In the genomic region with DNA sequence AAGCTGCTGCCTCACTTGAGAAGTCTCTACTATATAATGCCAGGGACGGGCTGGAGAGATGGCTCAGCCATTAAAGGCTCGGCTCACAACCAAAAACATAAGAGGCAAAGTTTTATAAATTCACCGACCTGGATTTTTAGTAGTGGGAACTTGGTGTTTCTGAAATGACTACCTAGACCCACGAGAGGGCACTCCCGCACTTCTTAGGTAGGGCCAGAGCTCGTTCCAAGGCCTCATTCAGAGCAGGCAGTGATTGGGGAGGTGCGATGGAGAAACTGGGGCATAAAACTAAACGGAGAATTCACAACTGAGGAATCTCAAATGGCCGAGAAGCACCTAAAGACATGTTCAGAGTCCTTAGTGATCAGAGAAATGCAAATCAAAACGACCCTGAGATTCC, we compare ENCODE assay signal across 9 mouse cellular contexts.
DNase-seq lines count a peak whose midpoint lies in the region; ATAC-seq and TF ChIP-seq lines count a peak whose summit lies in the region.
"Had no signal": no experiment of that assay in that cellular context is flagged by ENCODE, and none has a peak within 500 bp of the region (broad histone marks: within the 10 kb centered on the region; RNA-seq: fewer than 3 reads in every experiment).

No protein-coding gene starts in this region.

- no peak overlapping the region for H3K4me2 ChIP-seq in lung, embryonic 14.5 days
- no peak overlapping the region for H3K4me2 ChIP-seq in forebrain, embryonic 13.5 days
- no peak overlapping the region for H3K4me2 ChIP-seq in midbrain, embryonic 11.5 days
- no peak overlapping the region for H3K4me2 ChIP-seq in stomach, postnatal 0 days (replicated peaks; ENCODE audit: low read depth)

- peak; percentile 65; the same call in 1 of the 2 replicates for ATAC-seq in lung, embryonic 14.5 days (ENCODE audit: insufficient read depth)
- ATAC-seq in forebrain, embryonic 13.5 days, result peak; percentile 90
- peak; percentile 81 for ATAC-seq in midbrain, embryonic 11.5 days (ENCODE audit: low FRiP score)
- no peak for ATAC-seq in stomach, postnatal 0 days (ENCODE audit: low FRiP score, low TSS enrichment)

- H3K9ac ChIP-seq in lung, embryonic 14.5 days, result no peak overlapping the region
- H3K9ac ChIP-seq in forebrain, embryonic 13.5 days, result no peak overlapping the region
- no peak overlapping the region for H3K9ac ChIP-seq in midbrain, embryonic 11.5 days (ENCODE audit: low read length)
- no peak overlapping the region for H3K9ac ChIP-seq in stomach, postnatal 0 days (ENCODE audit: low read length)

- no peaks in the 10 kb centered on the region for H3K4me1 ChIP-seq in lung, embryonic 14.5 days (ENCODE audit: insufficient read depth)
- no peaks in the 10 kb centered on the region for H3K4me1 ChIP-seq in forebrain, embryonic 13.5 days
- no peaks in the 10 kb centered on the region for H3K4me1 ChIP-seq in midbrain, embryonic 11.5 days (ENCODE audit: control insufficient read depth, insufficient read depth, low read length)
- no peaks in the 10 kb centered on the region for H3K4me1 ChIP-seq in stomach, postnatal 0 days (replicated peaks; ENCODE audit: control insufficient read depth, insufficient read depth)

- no peaks in the 10 kb centered on the region for H3K27me3 ChIP-seq in lung, embryonic 14.5 days (ENCODE audit: insufficient read depth, low read length)
- no peaks in the 10 kb centered on the region for H3K27me3 ChIP-seq in forebrain, embryonic 13.5 days
- H3K27me3 ChIP-seq in midbrain, embryonic 11.5 days (ENCODE audit: control insufficient read depth, insufficient read depth, low read length), result no peaks in the 10 kb centered on the region
- H3K27me3 ChIP-seq in stomach, postnatal 0 days (ENCODE audit: control insufficient read depth, insufficient read depth, low read length), result no peaks in the 10 kb centered on the region

- H3K36me3 ChIP-seq in lung, embryonic 14.5 days (ENCODE audit: insufficient read depth), result no peaks in the 10 kb centered on the region
- H3K36me3 ChIP-seq in forebrain, embryonic 13.5 days (ENCODE audit: poor library complexity, severe bottlenecking), result no peaks in the 10 kb centered on the region
- no peaks in the 10 kb centered on the region for H3K36me3 ChIP-seq in midbrain, embryonic 11.5 days (ENCODE audit: control insufficient read depth, insufficient read depth, low read length)
- no peaks in the 10 kb centered on the region for H3K36me3 ChIP-seq in stomach, postnatal 0 days (ENCODE audit: control insufficient read depth, insufficient read depth, low read length)

- 18% methylated on average over 10 of the region's 10 CpGs for WGBS in lung, embryonic 14.5 days
- 10% methylated on average over 10 of the region's 10 CpGs for WGBS in forebrain, embryonic 13.5 days
- WGBS in midbrain, embryonic 11.5 days, result 28% methylated on average over 10 of the region's 10 CpGs
- 11% methylated on average over 10 of the region's 10 CpGs for WGBS in stomach, postnatal 0 days

- H3K27ac ChIP-seq in lung, embryonic 14.5 days (ENCODE audit: low read depth), result no peak overlapping the region
- H3K27ac ChIP-seq in forebrain, embryonic 13.5 days, result no peak overlapping the region
- H3K27ac ChIP-seq in midbrain, embryonic 11.5 days (ENCODE audit: low read depth, low read length), result no peak overlapping the region
- H3K27ac ChIP-seq in stomach, postnatal 0 days (replicated peaks), result no peak overlapping the region

- no peak for TF ChIP-seq EP300 in stomach, postnatal 0 days (optimal IDR thresholded peaks at IDR 0.05)

- H3K4me3 ChIP-seq in lung, embryonic 14.5 days (ENCODE audit: low read depth, low read length), result no peak overlapping the region
- no peak overlapping the region for H3K4me3 ChIP-seq in forebrain, embryonic 13.5 days
- H3K4me3 ChIP-seq in midbrain, embryonic 11.5 days (ENCODE audit: low read depth, low read length), result no peak overlapping the region
- H3K4me3 ChIP-seq in stomach, postnatal 0 days (ENCODE audit: low read depth, low read length), result no peak overlapping the region
- H3K4me3 ChIP-seq: myocyte had no signal

- TF ChIP-seq CTCF in lung, embryonic 14.5 days (IDR thresholded peaks at IDR 0.05; ENCODE audit: low read depth), result peak; percentile 62
- TF ChIP-seq CTCF in stomach, postnatal 0 days (IDR thresholded peaks at IDR 0.05; ENCODE audit: low read depth), result peak; percentile 72

- peak; percentile 71 for DNase-seq in lung, embryonic 14.5 days
- no peak for DNase-seq in lung, postnatal 4 days
- DNase-seq in adrenal gland, postnatal 36 days, result peak; percentile 41 to 56
- peak; percentile 21 to 51 for DNase-seq in layer of hippocampus, adult 18-20 months (ENCODE audit: low spot score in 2 of 2)
- peak; percentile 90 for DNase-seq in midbrain, embryonic 11.5 days (ENCODE audit: low spot score, missing footprints)
- DNase-seq in stomach, postnatal 0 days (ENCODE audit: low spot score), result peak; percentile 38
- DNase-seq in T-cell, adult 2 months (ENCODE audit: low spot score), result no peak

- no peaks in the 10 kb centered on the region for H3K9me3 ChIP-seq in lung, embryonic 14.5 days (ENCODE audit: low read depth, low read length)
- H3K9me3 ChIP-seq in forebrain, embryonic 13.5 days (replicated peaks), result no peaks in the 10 kb centered on the region
- H3K9me3 ChIP-seq in midbrain, embryonic 11.5 days (ENCODE audit: control insufficient read depth, low read length), result no peaks in the 10 kb centered on the region
- H3K9me3 ChIP-seq in stomach, postnatal 0 days (ENCODE audit: control insufficient read depth, low read length), result no peaks in the 10 kb centered on the region

Comparison
In these comparisons a context has a peak if more than half of its experiments do, and no peak if none do; other contexts are left out.
1. DNase-seq: peak in lung, embryonic 14.5 days (single experiment), adrenal gland, postnatal 36 days (2 of 2), layer of hippocampus, adult 18-20 months (2 of 2), midbrain, embryonic 11.5 days (single experiment) and stomach, postnatal 0 days (single experiment); none in lung, postnatal 4 days (0 of 2) and T-cell, adult 2 months (single experiment).